In the genomic region with DNA sequence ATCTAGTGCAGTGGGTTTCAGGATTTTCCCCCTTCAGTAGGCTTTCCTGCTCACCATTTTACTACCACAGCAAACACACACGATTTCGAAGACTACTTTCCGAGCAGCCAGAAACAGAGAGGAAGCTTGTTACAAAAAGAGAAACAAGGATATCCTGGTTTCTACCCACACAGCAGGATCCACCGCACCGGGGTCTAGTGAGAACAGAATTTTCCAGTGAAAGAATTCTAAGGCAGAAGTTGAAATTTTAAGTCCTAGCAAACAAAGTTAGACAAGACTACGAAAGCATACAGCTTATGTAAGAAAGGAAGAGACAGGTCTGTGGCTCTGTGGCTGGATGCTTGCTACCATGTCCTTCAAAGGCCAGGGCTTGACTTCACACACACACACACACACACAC, we compare ENCODE assay signal across 20 mouse cellular contexts. TPM values are rescaled to one million over a fixed set of nuclear protein-coding genes. Genes with fewer than 3 reads are reported as not detected.
A peak's percentile ranks its signal among the peaks of the same experiment; 100 is the strongest.
DNase-seq lines count a peak whose midpoint lies in the region; ATAC-seq and TF ChIP-seq lines count a peak whose summit lies in the region.
"Had no signal": no experiment of that assay in that cellular context is flagged by ENCODE, and none has a peak within 500 bp of the region (broad histone marks: within the 10 kb centered on the region; RNA-seq: fewer than 3 reads in every experiment).

No protein-coding gene starts in this region.

- H3K4me2 ChIP-seq in heart, embryonic 15.5 days, result no peak overlapping the region
- H3K4me2 ChIP-seq: hindbrain, embryonic 13.5 days; neural tube, embryonic 13.5 days; stomach, embryonic 15.5 days had no signal

- 63% methylated on average over 6 of the region's 6 CpGs for WGBS in heart, embryonic 15.5 days

- peaks cover 4% of the 10 kb centered on the region; the same call in 1 of the 2 replicates for H3K4me1 ChIP-seq in heart, embryonic 15.5 days (replicated peaks)
- H3K4me1 ChIP-seq: limb, embryonic 10.5 days; neural tube, embryonic 13.5 days; stomach, embryonic 15.5 days had no signal

- H3K9ac ChIP-seq in heart, embryonic 15.5 days, result no peak overlapping the region
- H3K9ac ChIP-seq: hindbrain, embryonic 13.5 days; liver, embryonic 14.5 days; neural tube, embryonic 13.5 days; stomach, embryonic 15.5 days had no signal

- ATAC-seq in heart, embryonic 15.5 days (replicated peaks; ENCODE audit: insufficient number of reproducible peaks, insufficient read depth, low FRiP score, low read depth), result no peak
- ATAC-seq: CD4-positive, CD25-positive, alpha-beta regulatory T cell, adult 4 months; forebrain, embryonic 14.5 days; midbrain, embryonic 16.5 days had no signal

- DNase-seq in layer of hippocampus, adult 2 months (ENCODE audit: low spot score in 2 of 2), result no peak
- no peak for DNase-seq in layer of hippocampus, postnatal 36 days
- peak; percentile 31 to 43 for DNase-seq in right cerebral cortex, postnatal 10 days (ENCODE audit: low spot score in 2 of 2)
- no peak for DNase-seq in right cerebral cortex, postnatal 14 days
- DNase-seq in telencephalon, adult 2 months (ENCODE audit: low read depth, low spot score), result peak; percentile 55
- DNase-seq in spleen, postnatal 4 days (ENCODE audit: low spot score in 2 of 2), result no peak
- DNase-seq in spleen, postnatal 10 days (ENCODE audit: low spot score in 2 of 2), result no peak
- DNase-seq: cerebellum, adult 2 months; kidney, adult 18-20 months; kidney, postnatal 4 days; thymus, postnatal 14 days had no signal

- no peaks in the 10 kb centered on the region for H3K27me3 ChIP-seq in heart, embryonic 15.5 days
- H3K27me3 ChIP-seq: hindbrain, embryonic 13.5 days; neural tube, embryonic 13.5 days; stomach, embryonic 15.5 days had no signal

- H3K36me3 ChIP-seq in heart, embryonic 15.5 days, result no peaks in the 10 kb centered on the region
- H3K36me3 ChIP-seq: hindbrain, embryonic 13.5 days; limb, embryonic 10.5 days; neural tube, embryonic 13.5 days; stomach, embryonic 15.5 days had no signal

- H3K27ac ChIP-seq in layer of hippocampus, adult 2 months, result peak overlapping the region; percentile 14; the same call in 1 of the 2 replicates
- peak overlapping the region; percentile 66 for H3K27ac ChIP-seq in heart, embryonic 15.5 days
- H3K27ac ChIP-seq: hindbrain, embryonic 13.5 days; limb, embryonic 10.5 days; liver, embryonic 14.5 days; neural tube, embryonic 13.5 days; stomach, embryonic 15.5 days had no signal

- H3K9me3 ChIP-seq in heart, embryonic 15.5 days (replicated peaks), result no peaks in the 10 kb centered on the region
- H3K9me3 ChIP-seq: hindbrain, embryonic 13.5 days; limb, embryonic 10.5 days; neural tube, embryonic 13.5 days; stomach, embryonic 15.5 days had no signal

- no peak overlapping the region for H3K4me3 ChIP-seq in layer of hippocampus, adult 2 months
- H3K4me3 ChIP-seq in heart, embryonic 15.5 days, result no peak overlapping the region
- H3K4me3 ChIP-seq: hindbrain, embryonic 13.5 days; limb, embryonic 10.5 days; neural tube, embryonic 13.5 days; stomach, embryonic 15.5 days had no signal

- TF ChIP-seq CTCF in layer of hippocampus, adult 2 months (conservative IDR thresholded peaks at IDR 0.05), result no peak

RNA-seq across cellular contexts. Expression of a gene that starts 19.4 kb away (rescaled TPM):
- total RNA-seq in layer of hippocampus, adult 2 months (2021), result 1 to 10 TPM; 3.0 to 3.9 TPM
- total RNA-seq in layer of hippocampus, postnatal 36 days (2021), result 1 to 10 TPM; 3.9 to 4.5 TPM
- 3.0 and 4.2 TPM in 2 replicates for polyA plus RNA-seq in heart, embryonic 15.5 days (2015; fragmentation: Nextera tagmentation; extraction: Ambion mirVana)

Comparison
In these comparisons a context has a peak if more than half of its experiments do, and no peak if none do; other contexts are left out.
1. DNase-seq: peak in right cerebral cortex, postnatal 10 days (2 of 2) and telencephalon, adult 2 months (single experiment); none in layer of hippocampus, adult 2 months (0 of 2), layer of hippocampus, postnatal 36 days (0 of 2), right cerebral cortex, postnatal 14 days (single experiment), spleen, postnatal 4 days (0 of 2) and spleen, postnatal 10 days (0 of 2).